Mouse (Mus musculus) brown adipose tissue, adult 24 weeks (tissue): ENCODE measurements around the gene Adap1. TPM values are rescaled to one million over a fixed set of nuclear protein-coding genes. Genes with fewer than 3 reads are reported as not detected.
A peak's percentile ranks its signal among the peaks of the same experiment; 100 is the strongest.
"Not testable (repeated sequence)": the region's sequence is repeated elsewhere in the genome, so short reads cannot be mapped to it uniquely, and the experiment has no call there.

ENCODE experiments used
- H3K27ac ChIP-seq: fragments of 200-500 bp; replicated peaks from 2 replicates; pipeline ENCODE4 v1.5.1; 2012; ENCODE audit warnings: low read depth, mild to moderate bottlenecking, low read length
- H3K4me1 ChIP-seq: fragments of 200-500 bp; 2 replicates; pipeline ENCODE4 v1.6.1; 2012; ENCODE audit warnings: low read length, mixed read lengths; ENCODE audit not compliant: control insufficient read depth, insufficient read depth, insufficient read length
- H3K4me3 ChIP-seq: fragments of 200-500 bp; 2 replicates; pipeline ENCODE4 v1.5.1; 2012; ENCODE audit warnings: low read depth, mild to moderate bottlenecking, low read length, moderate library complexity; ENCODE audit not compliant: insufficient read depth
- polyA plus RNA-seq: library from polyadenylated mRNA; stranded (reverse); fragments of >200 nt; gene quantifications from 2 replicates; pipeline ENCODE4 v1.2.4, GENCODE M21; 2012; ENCODE audit not compliant: missing spikeins, insufficient read depth, insufficient read length

The Adap1 gene
- polyA plus RNA-seq, 1 experiment: 14.9 TPM

DNA sequence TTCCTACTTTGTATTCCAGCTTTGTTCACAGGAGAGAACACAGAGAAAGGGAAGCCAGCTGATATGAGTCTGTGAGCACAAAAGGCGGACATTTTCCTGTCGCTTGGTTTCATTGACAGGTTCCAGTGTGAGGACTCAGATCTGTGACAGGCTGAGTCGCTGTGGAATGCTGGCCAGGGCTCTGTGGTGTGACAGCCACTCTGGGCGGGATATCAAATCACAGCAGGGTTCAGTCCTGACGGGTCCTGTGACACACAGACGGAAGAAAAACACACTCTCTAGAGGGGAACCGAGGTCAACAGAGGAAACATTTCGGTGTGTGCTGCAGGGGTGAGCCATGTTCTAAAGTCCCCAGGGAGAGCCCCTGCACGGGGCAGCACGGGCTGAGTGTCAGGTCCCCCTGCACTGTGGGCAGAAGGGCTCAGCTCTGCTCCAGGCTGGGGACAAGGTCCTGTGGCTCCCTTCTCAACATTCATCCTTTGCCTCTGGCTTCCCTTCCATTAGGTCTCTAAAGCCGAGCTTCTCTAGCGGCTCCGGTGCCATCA lies 12.5 kb upstream of the Adap1 start:
- H3K4me3 ChIP-seq: no peak overlapping the region
- peaks cover 11% of the 10 kb centered on the region; the same call in 1 of the 2 replicates for H3K4me1 ChIP-seq
- peak overlapping the region; percentile 53 for H3K27ac ChIP-seq

GRCm38 (mm10) chr5:139335634-139336033 lies 10.2 kb upstream of the Adap1 start:
- Histone ChIP-seq H3K27ac (no peak overlapping the region), H3K4me1 (peaks cover 11% of the 10 kb centered on the region; the same call in 1 of the 2 replicates), H3K4me3 (no peak overlapping the region)

DNA sequence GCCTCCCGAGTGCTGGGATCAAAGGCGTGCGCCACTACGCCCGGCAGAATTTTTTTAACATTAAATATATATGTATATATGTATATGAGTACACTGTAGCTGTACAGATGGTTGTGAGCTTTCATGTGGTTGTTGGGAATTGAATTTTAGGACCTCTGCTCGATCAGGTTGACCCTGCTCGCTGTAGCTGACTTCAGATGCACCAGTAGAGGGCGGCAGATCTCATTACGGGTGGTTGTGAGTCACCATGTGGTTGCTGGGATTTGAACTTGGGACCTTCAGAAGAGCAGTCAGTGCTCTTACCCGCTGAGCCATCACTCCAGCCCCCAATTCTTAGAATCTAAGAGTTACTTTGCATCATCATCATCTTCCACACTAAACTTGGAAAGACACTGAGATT lies 9.0 kb upstream of the Adap1 start:
- peaks cover 11% of the 10 kb centered on the region; the same call in 1 of the 2 replicates for H3K4me1 ChIP-seq
- H3K27ac ChIP-seq, H3K4me3 ChIP-seq: not testable (repeated sequence)

DNA sequence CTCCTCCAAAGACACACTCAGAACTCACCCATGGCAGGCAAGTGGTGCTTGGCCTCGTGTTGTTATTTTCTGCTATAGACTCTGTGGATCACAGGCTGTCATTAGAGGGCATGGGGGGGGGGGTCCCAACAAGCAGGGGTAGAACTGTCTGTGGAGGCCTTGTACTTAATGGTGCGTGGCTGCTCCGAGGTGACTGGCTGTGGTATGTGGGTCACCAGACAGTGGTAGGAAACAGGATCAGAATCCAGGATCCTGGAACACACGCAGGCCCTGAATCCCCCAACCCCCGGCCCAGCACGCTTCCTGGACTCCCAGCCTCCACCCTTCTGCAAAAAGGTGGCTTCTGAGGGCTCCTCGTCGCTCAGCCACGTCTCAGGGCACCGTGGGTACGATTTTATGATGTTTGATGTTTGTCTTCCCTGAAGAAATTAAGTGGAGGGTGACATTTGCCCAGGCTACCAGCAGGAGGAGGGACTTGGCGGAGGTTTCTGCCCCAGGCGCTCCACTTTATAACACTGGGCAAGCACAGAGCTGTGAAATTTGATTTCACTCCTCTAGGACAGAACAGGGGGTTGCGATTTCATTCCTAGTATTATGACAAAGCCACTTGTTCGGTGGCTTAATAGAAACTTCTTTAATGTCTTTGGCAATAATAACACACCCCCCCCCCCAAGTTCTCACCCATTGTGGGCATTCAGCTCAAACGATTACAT lies 8.0 kb upstream of the Adap1 start:
- Histone ChIP-seq H3K4me3 (no peak overlapping the region), H3K4me1 (peaks cover 8% of the 10 kb centered on the region; the same call in 1 of the 2 replicates), H3K27ac (peak overlapping the region; percentile 73)

GRCm38 (mm10) chr5:139332590-139333272 lies 7.3 kb upstream of the Adap1 start:
- H3K4me1 ChIP-seq: peaks cover 6% of the 10 kb centered on the region; the same call in 1 of the 2 replicates
- no peak overlapping the region for H3K4me3 ChIP-seq
- H3K27ac ChIP-seq: peak overlapping the region; percentile 73

GRCm38 (mm10) chr5:139331742-139332141 lies 6.3 kb upstream of the Adap1 start:
- Histone ChIP-seq H3K4me3 (no peak overlapping the region), H3K27ac (peak overlapping the region; percentile 73; the same call in 1 of the 2 replicates), H3K4me1 (peaks cover 4% of the 10 kb centered on the region; the same call in 1 of the 2 replicates)

DNA sequence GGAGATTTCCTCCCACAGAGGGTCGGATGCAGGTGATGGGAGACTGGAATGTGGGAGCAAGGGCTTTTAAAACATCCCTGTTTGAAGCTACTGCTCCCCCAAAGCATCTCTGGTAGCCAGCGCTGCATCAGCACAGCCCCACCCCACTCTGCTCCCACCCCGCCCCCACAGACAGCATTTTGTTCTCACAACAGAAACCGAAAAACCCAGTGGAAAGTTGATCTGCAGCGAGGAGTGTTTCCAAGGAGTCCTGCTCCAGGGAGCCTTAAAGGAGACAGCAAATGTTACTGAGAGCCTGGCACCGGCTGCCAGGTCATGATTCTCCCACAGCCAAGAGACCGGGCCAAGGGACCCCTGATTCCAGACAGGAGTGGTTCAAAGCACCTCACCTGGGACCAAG lies 5.3 kb upstream of the Adap1 start:
- Histone ChIP-seq H3K4me3 (no peak overlapping the region), H3K4me1 (0 out of 2 replicates have a peak, but pooled peaks cover 4% of the 10 kb centered on the region), H3K27ac (peak overlapping the region; percentile 38; the same call in 1 of the 2 replicates)

GRCm38 (mm10) chr5:139327634-139328020 lies 2.2 kb upstream of the Adap1 start:
- H3K27ac ChIP-seq: no peak overlapping the region
- no peak overlapping the region for H3K4me3 ChIP-seq

DNA sequence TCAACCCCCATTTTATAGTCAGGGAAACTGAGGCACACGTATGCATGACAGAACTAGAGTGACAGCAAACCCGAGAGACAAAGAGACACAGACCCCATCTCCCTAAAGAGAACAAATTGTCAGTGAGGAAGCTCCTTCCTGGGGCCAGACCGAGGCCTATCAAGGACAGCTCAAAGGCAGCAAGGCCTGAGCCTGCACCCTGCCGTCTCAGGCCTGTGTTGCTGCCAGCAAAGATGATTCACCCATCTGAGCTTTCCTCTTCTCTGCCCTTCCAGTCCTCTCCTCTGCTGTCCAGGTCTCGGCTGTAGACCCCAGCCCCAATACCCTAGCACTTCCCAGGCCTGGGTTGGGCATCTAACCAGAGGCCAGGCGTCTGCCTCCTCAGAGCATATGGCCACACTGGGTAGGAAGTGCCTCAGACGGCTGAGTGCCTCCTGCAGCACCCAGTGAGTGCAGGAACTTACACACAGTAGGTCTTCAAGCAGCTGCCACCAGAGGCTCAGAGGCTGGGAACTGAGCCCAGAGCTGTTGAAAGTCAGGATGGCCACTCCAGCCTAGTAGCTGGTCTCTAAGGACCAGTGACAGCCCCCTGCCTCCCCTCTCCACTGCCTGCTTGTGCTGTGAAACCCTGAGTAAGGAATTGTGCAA lies 1.7 kb upstream of the Adap1 start:
- Histone ChIP-seq H3K4me3 (no peak overlapping the region), H3K27ac (no peak overlapping the region), H3K4me1 (peaks cover 3% of the 10 kb centered on the region; the same call in 1 of the 2 replicates)

More at GRCm38 (mm10) chr5:139327634-139328020, 2.2 kb upstream of the Adap1 start:
- H3K4me1 ChIP-seq: peaks cover 3% of the 10 kb centered on the region; the same call in 1 of the 2 replicates

- H3K4me3 ChIP-seq: no peak overlapping the region
- H3K4me1 ChIP-seq: peaks cover 3% of the 10 kb centered on the region; the same call in 1 of the 2 replicates
- H3K27ac ChIP-seq: no peak overlapping the region
These were observed 782 bp upstream of the Adap1 start for GRCm38 (mm10) chr5:139326111-139326696.

DNA sequence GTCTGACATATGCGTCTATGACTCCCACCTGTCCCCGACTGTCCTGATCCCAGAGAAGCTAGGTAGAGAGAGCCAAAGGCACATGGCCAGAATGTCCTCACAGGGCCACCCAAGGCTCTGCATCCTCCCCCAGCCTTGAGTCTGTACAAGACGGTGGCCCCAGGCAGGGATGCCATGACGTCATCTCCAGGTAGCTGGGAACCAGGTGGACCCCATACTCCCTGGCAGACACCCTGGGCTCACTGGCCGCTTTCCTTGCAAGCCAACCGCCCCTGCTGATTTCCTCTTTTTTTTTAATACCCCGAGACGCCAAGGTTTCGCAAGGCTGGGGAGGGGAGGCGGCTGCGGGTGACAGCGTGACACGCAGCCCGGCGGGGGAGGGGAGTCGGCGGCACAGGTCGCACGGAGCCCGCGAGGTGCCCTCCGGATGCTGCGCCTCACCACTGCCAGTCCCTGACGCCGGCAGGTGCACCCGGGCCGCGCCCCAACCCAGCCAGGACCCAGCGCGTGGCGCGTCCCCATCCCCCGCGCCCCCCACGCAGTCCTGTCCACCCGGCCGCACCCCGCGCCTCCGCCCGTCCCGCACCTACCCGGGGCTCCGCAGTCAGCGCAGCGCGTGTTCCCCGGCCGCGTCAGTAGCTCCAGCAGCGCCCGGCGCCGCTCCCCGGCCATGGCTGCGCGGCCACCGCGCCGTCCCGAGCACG lies 579 bp downstream of the Adap1 start:
- Histone ChIP-seq H3K4me1 (peaks cover 3% of the 10 kb centered on the region), H3K4me3 (peak overlapping the region; percentile 64), H3K27ac (no peak overlapping the region)

GRCm38 (mm10) chr5:139324045-139324491 lies 1.4 kb downstream of the Adap1 start:
- H3K4me1 ChIP-seq: peaks cover 3% of the 10 kb centered on the region
- H3K27ac ChIP-seq: no peak overlapping the region
- peak overlapping the region; percentile 64; the same call in 1 of the 2 replicates for H3K4me3 ChIP-seq

GRCm38 (mm10) chr5:139323260-139323924 lies 2.0 kb downstream of the Adap1 start:
- Histone ChIP-seq H3K4me3 (no peak overlapping the region), H3K27ac (no peak overlapping the region), H3K4me1 (peaks cover 3% of the 10 kb centered on the region)

DNA sequence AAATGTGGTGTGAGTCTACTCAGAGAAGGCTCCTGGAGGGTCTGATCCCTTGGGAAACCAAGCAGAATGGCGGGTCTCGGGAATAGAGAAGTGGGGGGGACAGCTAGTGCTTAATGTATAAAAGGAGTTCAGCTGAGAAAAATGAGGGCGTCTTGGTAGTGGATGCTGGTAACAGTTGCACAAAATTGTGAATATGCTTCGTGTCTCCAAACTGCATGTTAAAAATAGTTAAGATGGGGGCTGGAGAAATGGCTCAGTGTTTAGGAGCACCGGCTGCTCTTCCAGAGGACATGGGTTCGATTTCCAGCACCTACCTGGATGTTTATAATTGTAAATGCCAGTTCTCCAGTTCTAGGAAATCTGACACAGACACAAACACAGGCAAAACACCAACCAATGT lies 4.1 kb downstream of the Adap1 start:
- Histone ChIP-seq H3K27ac (no peak overlapping the region), H3K4me1 (peaks cover 3% of the 10 kb centered on the region), H3K4me3 (no peak overlapping the region)
